Mouse (Mus musculus) spleen, adult 12 weeks (tissue): ENCODE results near the gene Atp6v0b.

Experiments
- DNase-seq: peaks from one replicate; pipeline ENCODE4 v3.0.0; 2022; ENCODE audit warnings: low spot score

Gene Atp6v0b

DNA sequence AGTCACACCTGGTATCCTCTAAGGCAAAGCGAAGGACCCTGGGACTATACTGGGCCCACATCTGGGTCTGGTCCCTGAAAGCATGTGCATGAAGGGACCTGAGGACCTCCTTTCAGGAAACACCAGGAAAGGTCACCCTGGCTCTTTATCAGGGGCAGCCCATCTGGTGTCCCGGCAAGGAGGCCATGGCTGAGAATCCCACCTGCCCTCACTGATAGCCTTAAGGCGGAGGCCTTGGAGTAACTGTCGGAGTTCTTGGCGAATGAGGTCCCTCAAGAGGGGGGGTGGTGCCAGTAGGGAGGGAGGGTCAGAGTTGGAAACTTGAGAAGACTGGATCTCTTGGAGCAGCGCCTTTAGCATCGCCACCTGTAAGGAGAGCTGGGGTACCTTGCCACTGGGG is 15.3 kb downstream of the Atp6v0b start:
- no peak for DNase-seq

DNA sequence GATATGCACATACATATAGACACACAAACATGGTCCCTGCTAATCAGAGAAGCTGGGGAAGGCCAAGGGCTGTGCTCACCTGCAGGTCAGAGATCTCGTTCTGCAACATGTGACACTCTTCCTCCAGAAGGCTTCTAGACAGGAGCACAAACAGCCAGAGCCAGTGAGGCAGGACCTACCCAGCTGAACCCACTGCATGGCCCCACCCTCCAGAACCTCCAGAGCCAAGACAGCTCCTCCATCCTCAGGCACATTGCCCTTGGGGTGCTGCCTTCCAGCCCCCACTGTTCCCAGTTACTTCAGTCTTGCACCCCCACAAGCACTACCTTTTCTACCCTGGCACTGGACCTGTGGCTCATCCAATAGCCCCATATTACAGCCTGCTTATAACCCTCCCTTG is 16.7 kb downstream of the Atp6v0b start:
- DNase-seq, result no peak

DNA sequence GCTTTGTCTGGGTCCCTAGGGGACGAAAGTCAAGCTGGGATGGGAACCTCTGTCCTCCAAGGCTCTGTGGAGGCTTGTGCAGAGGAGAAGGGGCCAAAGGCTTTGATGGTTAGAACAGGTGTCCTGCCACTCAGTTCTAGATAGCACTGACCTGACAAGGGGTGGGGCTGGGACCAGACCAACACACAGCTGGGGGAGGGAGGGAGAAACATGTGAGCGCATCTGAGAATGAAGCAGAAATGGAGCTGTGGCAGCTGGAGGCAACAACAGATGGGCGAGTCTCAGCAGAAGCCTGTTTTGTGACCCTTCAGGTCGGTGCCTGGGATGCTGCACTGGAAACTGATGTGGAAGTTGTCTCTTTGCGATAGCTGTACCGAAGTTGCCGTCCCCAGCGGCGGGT is 17.8 kb downstream of the Atp6v0b start:
- DNase-seq, result no peak

DNA sequence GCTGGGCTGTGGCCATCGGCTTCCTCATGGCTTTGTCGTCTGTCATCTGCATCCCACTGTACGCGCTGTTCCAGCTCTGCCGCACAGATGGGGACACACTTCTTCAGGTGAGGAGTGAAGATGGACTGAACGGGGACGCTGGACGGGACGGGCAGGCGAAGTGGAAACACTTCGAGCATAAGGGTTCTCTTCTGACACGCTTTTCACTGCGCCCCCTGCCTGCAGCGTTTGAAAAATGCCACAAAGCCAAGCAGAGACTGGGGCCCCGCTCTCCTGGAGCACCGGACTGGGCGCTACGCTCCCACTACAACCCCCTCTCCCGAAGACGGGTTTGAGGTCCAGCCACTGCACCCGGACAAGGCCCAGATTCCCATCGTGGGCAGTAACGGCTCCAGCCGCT is 19.3 kb downstream of the Atp6v0b start:
- peak; percentile 43 for DNase-seq

DNA sequence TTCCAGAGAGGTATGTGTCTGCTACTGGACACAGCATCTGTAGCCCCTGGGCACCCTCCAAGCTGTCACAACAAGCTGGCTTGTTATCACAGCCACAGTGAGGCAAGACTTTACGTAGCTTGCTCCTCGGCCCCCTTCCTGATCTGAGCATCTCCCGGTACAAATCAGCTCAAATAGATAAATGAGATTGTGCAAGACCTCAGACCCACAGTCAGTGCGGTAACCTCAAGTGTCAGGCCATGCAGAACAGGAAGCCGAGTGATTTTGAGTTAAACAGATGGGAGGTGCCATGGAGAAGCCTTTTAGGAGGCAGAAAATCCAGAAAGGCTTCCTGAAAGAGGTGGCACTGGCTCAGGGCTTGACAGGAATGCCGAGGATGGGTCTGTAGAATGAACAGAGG is 20.1 kb downstream of the Atp6v0b start:
- no peak for DNase-seq

DNA sequence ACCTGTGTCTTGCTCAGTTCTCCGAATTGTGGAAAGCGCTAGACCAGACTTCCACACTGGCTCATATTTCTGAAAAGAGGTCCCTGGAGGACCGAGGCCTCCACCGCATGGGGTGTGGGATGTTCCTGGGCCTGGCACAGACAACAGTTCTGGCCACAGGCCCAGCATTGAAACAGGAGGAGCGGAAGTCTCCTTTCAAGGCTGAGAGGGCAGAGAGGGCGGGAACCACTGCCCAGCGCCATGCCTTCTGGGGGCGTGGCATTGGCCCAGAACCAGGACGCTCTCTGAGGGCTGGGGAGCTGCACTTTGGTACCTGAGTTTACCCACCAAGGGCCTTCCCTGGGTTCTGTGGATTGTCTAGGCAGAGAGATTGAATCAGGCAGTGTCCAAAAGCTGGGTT is 21.1 kb downstream of the Atp6v0b start:
- DNase-seq, result no peak

DNA sequence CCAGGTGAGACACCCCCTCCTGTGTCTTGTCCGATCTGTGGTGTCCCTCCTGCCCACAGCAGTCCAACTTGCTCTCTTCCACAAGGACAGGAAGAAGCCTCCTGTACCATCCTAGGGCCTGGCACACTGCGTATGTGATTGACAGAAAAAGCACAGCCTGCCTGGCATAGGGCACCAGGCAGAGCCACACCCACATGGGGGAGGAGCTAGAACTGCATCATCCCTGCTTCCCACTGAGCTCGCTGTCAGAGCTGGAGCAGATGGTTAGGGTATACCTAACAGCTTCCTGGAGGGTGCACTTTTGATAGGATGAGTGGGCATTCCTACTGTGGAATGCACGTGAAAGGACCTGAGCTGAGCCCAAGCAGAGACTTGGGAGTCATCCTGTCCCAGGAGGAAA is 24.3 kb downstream of the Atp6v0b start:
- no peak for DNase-seq

DNA sequence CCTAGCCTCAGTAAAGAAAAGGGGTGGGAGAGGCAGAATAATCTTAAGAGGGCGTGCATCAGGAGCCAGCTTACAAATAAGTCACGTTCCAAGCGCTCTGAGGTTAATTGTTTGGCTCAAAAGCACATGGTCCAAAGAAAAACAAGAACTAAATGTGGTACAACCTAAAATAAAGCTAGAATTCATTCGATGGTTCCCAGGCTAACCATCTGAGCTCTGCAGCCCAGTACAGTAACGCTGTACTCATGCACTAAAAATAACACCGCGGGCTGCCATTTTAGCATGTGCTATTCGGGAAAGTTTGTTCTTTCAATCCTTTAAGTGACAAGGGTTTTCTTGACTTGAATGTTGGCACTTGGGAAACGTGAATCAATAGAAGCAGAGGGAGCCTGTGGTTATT is 26.6 kb downstream of the Atp6v0b start:
- no peak for DNase-seq

DNA sequence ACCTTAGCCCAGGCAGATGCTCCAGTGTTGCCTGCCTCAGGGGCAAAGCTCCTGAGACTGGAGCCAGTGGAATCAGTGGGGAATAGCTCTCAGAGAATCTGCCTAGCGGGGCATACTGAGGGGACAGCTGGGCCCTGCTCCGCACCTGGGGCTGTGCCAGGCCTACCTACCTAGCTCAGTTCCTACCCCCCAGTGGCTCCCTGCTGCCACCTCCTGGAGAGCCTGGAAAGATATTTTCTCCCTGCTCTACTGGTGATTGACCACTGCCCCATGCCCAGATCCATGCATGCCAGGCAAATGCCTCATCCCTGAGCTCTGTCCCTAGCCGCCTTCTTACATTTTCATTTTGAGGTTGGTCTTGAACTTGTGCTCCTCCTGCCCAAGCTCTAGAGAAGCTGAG is 28.3 kb downstream of the Atp6v0b start:
- DNase-seq, result peak; percentile 44

DNA sequence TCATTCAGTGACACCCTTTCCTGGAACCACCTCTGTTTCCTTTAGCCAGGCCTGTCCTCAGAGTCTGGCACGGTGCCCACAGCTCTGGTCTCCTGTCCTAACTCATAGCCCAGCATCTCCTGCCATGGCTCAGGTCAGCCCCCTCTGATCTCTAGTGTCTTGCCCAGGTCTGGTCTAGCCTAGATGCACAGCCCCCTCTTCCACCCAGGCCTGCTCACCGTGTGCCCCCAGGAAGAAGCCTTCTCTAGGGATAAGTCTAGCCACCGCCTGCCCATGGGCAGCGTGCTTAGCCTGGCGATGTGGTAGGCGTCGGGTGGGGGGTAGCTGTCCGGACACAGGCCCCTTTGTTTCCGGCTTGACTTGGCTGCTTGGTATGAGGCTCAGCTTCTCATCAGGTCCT is 32.0 kb downstream of the Atp6v0b start:
- DNase-seq, result no peak

DNA sequence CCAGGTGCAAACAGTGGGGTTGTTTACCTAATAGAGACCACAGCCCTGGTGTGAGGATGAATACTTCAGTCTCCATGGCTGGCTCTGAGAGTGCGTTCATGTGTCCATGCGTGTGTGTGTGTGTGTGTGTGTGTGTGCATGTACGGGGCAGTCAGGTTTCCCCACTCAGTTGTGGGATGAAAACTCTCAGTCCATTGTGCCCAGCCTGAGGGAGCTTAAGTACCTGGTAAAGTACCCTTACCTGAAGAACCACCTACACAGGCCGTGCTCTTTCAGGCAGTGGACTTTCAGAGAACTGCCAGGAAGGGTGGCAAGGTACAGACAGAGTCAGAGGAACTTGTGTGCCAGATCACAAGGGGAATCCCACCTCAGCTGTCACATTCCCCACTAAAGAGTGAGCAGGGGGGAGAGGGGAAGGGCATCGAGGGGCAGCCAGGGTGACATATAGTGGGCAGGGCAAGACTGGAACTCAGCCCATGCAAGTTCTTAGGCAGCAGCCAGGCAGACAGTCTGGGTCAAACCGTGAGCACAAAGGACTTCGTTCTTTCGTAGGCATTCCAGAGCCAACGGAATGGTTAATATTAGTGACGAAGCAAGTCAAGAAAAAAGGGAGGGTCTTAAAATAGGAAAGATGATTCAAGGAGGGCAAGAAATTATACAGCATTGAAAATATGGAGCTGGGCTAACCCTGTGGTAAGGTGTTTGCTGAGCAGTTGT is 34.8 kb downstream of the Atp6v0b start:
- DNase-seq, result no peak

DNA sequence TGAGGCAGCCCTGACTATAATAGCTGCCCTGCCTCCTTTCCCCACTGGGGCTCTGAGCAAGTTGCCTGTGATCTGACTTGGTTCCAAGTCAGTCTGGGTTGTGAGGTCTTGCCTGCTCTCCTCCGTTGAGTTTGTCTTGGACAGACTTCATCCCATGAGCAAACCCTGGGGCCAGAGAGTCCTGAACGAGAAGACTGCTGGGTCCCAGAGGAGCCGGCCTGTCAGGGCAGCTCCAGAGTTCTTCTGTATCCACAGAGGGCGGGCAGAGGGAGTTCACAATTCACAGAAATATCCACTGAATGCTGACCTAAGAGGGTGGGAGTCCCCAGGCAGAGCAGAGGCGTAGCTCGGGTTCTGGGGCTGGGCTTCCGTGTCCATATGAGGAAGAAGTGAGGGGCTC is 36.3 kb downstream of the Atp6v0b start:
- no peak for DNase-seq

DNA sequence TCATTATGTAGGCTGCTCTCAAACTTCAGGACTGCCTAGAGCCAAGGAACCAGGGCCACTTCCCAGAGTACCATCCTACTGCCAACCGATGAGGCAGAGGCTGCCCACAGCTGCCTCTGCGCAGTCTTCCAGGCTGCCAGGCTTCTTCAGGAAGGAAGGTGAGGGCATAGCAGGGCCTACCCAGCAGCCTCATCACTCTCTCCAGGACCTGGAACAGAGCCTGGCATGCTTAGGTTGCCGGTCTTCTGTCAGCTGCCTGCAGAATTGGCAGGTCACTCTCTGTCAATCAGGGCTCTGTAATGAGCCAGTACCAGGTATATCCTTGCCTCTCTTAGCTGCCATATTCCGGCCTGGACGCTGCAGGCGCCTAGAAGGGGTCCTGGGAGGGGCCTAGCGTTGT is 37.0 kb downstream of the Atp6v0b start:
- DNase-seq, result no peak

DNA sequence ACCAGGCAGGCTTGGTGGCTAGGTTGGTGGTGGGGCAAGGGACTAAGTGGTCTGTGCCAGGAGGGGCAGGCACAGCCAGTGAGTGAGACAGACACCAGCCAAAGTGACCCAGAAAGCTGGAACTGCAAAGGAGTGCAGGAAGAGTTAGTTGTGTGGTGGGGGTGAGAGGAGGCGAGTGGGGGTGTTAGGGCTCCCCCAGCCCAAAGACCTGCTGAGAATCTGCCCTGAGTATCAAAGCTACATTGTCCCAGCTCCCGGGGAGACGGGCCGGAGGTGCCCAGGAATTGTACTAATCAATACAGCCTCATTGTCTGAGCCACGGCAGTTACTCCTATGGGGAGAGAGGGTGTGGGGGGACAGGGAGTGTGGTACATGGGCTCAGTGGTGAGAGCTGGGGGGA is 37.6 kb downstream of the Atp6v0b start:
- DNase-seq, result no peak

DNA sequence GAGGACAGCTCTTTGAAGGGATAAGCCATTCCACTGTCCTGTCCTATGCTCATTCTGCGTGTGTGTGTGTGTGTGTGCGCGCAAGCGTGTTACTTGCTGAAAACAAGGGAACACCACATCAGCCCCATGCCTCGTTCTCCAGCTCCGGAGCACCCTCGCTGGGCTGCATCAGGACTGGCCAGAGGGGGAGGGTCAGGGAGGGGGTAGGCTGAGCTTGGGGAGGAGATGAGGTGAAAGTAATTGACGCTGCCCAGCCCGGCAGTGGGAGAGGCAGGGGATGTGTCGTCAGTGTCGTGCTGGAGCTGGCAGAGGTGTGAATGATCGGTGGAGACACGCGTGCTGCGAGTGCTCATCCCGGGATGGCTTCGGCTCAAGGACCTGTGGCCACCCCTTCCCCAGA is 38.1 kb downstream of the Atp6v0b start:
- DNase-seq, result no peak

DNA sequence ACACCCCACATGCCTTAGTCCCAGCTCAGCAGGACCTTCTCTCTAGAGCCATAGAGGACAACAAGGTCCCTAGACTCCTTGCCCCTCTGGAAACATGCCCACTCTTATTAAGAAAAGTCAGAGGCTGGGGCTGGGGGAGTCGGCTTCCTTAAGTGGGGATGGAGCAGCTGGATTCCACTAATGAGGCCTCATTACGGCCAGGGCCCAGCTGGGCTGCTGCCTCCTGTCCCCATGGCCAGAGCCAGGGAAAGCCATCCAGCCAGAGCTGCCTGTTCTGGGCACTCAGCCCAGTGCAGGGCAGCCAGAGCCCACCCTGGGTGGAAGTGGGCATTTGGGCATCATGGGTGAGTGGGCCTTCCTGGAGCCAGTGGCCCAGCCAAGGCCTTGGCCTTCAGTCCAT is 40.1 kb downstream of the Atp6v0b start:
- DNase-seq, result no peak

DNA sequence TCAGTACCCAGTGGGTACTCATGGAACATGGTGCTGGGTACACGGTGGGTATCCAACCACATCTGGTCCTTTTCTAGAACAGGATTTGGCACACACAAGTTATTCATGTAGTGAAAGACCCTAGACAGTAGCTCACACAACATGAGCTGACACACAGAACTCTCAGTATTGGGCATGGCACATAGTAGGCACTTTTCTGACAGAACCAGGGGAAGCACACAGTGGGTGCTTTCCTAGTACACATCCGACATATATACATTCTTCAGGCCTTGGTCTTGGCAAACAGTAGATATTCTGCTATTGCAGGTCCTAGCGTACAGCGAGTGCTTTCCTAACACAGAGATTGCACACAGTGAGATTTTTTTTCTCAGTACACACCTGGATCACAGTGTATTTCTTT is 40.9 kb downstream of the Atp6v0b start:
- DNase-seq, result no peak

DNA sequence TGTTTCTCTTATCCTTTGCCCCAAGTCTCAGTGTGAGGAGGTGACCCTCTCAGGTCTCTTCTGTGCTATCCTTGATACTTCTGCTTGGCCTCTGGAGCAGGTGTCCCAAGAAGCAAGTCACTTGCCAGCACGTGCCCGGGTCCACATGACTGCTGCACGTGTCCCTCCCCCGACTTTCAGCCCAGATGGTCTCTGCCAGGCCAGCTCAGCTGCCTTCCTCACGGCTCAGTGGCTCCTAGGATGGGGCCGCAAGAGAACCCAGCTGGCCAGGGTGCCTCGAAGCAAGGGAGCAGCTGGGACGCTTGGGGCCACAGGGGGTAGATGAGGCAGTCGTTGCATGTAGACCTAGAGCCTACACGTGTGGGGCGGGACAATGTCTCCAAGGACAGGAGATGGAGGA is 41.8 kb downstream of the Atp6v0b start:
- no peak for DNase-seq

DNA sequence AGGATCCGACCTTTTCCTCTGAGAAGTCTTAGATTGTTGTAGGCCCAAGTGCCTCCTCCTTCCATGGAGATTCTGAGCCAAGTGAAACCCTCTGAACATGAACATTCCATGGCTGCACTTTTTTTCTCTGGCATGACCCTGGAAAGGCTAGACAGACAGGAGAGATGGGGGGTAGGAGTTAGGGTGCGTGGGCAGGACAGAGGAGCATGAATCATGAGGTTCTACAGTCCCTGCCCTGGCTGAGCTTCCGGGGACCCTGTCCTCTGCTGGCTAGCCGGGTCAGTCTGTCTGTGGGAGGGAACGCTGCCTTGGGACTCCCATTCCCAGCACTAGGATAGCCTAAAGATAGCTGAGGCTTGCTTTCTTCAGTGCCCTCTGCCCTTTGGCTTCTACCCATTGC is 42.7 kb downstream of the Atp6v0b start:
- DNase-seq, result no peak

DNA sequence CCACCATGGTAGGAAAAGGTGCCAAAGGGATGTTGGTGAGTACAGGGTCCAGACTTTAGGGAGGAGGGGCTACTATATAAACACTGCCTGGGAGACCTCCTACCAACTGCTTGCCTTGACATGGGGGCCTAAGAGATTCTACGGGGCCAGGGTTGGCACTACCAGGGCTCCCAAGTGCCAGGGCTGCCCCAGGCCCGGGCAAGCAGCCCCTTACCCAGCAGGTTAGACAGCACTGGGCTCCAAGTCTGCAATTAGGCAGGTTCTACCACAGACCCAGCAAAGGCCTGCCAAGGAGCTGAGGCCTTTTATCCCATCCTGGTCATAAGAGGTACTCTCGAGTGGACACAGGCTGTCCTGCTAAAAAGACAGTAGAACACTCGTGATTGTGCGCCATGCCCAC is 44.0 kb downstream of the Atp6v0b start:
- no peak for DNase-seq

DNA sequence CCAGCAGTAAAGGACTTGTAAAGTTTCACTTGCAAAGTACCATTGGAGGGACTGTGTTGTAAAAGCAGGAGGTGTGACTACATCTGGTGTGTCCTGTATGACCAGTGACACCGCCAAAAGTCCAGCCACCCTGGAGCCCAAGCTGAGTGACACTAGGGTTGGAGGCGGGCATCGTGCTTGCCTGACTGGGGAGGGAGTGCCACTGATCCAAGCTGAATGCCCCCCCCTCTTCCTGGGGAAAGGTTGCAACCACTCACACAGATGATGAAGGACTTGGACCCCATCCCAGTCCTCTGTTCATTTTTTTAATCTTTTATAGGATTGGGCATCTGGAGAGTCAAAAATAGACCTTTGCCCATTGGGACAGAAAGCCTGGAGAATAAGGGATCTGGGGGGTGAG is 45.6 kb downstream of the Atp6v0b start:
- DNase-seq, result no peak

DNA sequence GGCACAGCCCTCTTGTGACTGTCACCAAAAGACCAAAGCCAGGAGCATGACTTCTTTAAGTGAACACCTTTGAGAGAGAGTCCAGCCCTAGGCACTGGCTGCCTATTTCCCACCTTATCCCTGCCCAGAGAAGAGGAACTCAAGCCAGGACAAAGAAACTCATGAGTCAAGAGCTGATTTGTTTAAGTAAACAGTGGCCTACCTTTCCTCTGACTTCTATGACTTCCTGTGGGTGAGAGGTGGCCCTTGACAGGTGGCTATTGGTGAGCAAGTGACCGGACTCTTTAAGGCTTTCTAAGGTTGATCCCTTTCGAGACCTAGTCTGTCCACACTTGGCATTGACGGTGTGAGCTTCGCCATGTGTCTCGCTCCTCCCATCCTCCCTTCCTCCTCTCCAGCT is 46.3 kb downstream of the Atp6v0b start:
- DNase-seq, result no peak

DNA sequence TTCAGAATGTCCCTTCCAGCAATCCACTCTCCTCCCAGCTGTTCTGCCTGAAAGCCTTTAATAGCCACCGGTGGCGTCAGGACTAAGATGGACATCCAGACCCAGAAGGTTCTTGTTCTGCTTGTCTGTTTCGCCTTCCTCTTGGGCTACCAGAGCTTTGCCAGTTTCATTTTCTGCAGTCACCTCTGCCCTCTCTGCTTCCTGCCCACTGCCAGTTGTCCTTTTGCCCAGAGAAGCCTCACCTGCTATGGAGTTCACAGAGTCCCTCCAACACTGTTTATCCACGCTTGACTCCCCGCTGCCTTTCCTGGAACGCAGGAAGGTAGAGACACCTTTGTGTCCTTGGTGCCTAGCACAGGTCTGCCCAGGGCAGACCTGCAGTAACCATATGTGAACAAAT is 47.8 kb downstream of the Atp6v0b start:
- DNase-seq, result no peak

DNA sequence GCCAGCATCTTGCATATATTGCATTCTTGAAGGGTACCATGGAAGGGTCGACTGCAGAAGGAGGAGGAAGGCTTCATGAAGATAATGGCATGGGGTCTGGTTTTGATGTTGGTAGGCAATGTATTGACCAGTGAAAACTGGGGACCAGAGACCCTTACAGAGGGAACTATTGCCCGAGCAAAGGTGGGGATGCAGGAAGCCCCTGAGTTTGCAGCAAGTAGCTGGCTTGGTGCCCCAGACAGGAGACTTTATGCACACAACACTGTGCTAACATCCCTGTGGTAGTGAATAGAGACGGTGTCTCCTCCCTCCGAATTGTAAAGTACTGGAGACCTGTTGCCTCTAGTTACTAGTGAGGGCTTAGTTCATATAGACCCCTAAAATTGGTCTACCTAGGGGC is 49.9 kb downstream of the Atp6v0b start:
- DNase-seq, result no peak
